8 mouse cellular contexts compared by ENCODE assay signal in the genomic region with DNA sequence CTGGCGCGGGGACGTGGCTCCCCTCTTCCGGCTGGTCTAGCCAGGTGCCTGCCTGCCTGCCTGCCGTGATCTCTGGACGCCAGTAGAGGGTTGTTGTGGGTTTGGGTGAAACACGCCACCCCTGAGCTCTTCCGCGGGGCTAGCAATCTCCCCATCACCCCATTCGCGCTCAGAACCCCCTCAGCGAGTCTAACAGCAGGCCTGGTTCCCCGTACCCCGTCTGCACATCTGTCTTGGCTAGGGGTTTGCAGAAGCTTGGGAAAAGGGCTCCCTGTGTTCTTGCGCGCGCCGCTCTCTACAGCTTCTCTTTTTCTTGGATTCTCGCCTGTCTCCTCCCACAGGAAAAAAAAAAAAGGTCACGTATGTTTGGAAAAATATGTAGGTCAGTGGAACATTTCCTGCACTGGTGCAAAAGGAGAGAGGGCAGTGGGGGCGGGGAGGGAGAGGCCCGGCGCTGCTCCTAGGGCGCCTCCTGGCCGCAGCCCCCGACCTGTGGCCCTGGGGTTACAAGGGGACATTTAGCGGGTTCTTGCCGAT. TPM values are rescaled to one million over a fixed set of nuclear protein-coding genes. Genes with fewer than 3 reads are reported as not detected.
DNase-seq lines count a peak whose midpoint lies in the region; ATAC-seq and TF ChIP-seq lines count a peak whose summit lies in the region.

No protein-coding gene starts in this region.

- H3K4me2 ChIP-seq in midbrain, embryonic 13.5 days (replicated peaks): peak overlapping the region; percentile 99
- H3K4me2 ChIP-seq in stomach, embryonic 16.5 days (ENCODE audit: low read depth, low read length): peak overlapping the region; percentile 100

- peak; percentile 54 for DNase-seq in adrenal gland, adult 8-10 months
- DNase-seq in gastrocnemius, postnatal 36 days: peak; percentile 32 to 36
- DNase-seq in induced T-regulatory cell, adult 2 months (ENCODE audit: low read depth): peak; percentile 52
- peak; percentile 41 for DNase-seq in limb, embryonic 10.5 days (ENCODE audit: low spot score)
- no peak for DNase-seq in c-Kit-positive CD71-positive TER-119-positive erythroid progenitor cells, embryonic 14.5 days (ENCODE audit: low spot score)

- WGBS in limb, embryonic 10.5 days: 2% methylated on average over 28 of the region's 28 CpGs
- 1% methylated on average over 28 of the region's 28 CpGs for WGBS in midbrain, embryonic 13.5 days
- 3% methylated on average over 28 of the region's 28 CpGs for WGBS in stomach, embryonic 16.5 days

- TF ChIP-seq POLR2A in cortical plate, adult 2 months (IDR thresholded peaks at IDR 0.05; ENCODE audit: extremely low read depth, insufficient read depth, low read length): no peak

- H3K9ac ChIP-seq in midbrain, embryonic 13.5 days (replicated peaks): peak overlapping the region; percentile 71
- H3K9ac ChIP-seq in stomach, embryonic 16.5 days (ENCODE audit: low read length): peak overlapping the region; percentile 89

- TF ChIP-seq CTCF in cortical plate, adult 2 months (IDR thresholded peaks at IDR 0.05; ENCODE audit: extremely low read depth, insufficient read depth, low read length): no peak

- peak overlapping the region; percentile 94 for H3K4me3 ChIP-seq in cortical plate, adult 2 months (ENCODE audit: insufficient read depth, low read length)
- peak overlapping the region; percentile 74 for H3K4me3 ChIP-seq in limb, embryonic 10.5 days
- H3K4me3 ChIP-seq in midbrain, embryonic 13.5 days (replicated peaks): peak overlapping the region; percentile 76
- peak overlapping the region; percentile 78 for H3K4me3 ChIP-seq in stomach, embryonic 16.5 days (replicated peaks; ENCODE audit: low read length)

- 0 out of 2 replicates have a peak, but pooled peaks have one; percentile 24 for ATAC-seq in midbrain, embryonic 13.5 days
- ATAC-seq in stomach, embryonic 16.5 days (ENCODE audit: insufficient read depth, low FRiP score): peak; percentile 45; the same call in 1 of the 2 replicates

- no peaks in the 10 kb centered on the region for H3K9me3 ChIP-seq in limb, embryonic 10.5 days (replicated peaks)
- no peaks in the 10 kb centered on the region for H3K9me3 ChIP-seq in midbrain, embryonic 13.5 days
- no peaks in the 10 kb centered on the region for H3K9me3 ChIP-seq in stomach, embryonic 16.5 days (replicated peaks; ENCODE audit: control insufficient read depth, low read length)

- H3K36me3 ChIP-seq in limb, embryonic 10.5 days: no peaks in the 10 kb centered on the region
- no peaks in the 10 kb centered on the region for H3K36me3 ChIP-seq in midbrain, embryonic 13.5 days
- H3K36me3 ChIP-seq in stomach, embryonic 16.5 days (ENCODE audit: control insufficient read depth, insufficient read depth, low read length): no peaks in the 10 kb centered on the region

- peak overlapping the region; percentile 91 for H3K27ac ChIP-seq in cortical plate, adult 2 months (ENCODE audit: insufficient read depth, low read length)
- H3K27ac ChIP-seq in limb, embryonic 10.5 days: no peak overlapping the region
- no peak overlapping the region for H3K27ac ChIP-seq in midbrain, embryonic 13.5 days
- H3K27ac ChIP-seq in stomach, embryonic 16.5 days (ENCODE audit: low read length): peak overlapping the region; percentile 77

- H3K27me3 ChIP-seq in limb, embryonic 10.5 days (ENCODE audit: low read depth, poor library complexity, severe bottlenecking): peaks cover 73% of the 10 kb centered on the region
- peaks cover 63% of the 10 kb centered on the region for H3K27me3 ChIP-seq in midbrain, embryonic 13.5 days
- peaks cover 11% of the 10 kb centered on the region for H3K27me3 ChIP-seq in stomach, embryonic 16.5 days (ENCODE audit: control insufficient read depth, insufficient read depth, low read length)

- no peaks in the 10 kb centered on the region; the same call in 1 of the 2 replicates for H3K4me1 ChIP-seq in cortical plate, adult 2 months (ENCODE audit: control insufficient read depth, insufficient read depth, low read length)
- peaks cover 29% of the 10 kb centered on the region for H3K4me1 ChIP-seq in limb, embryonic 10.5 days
- H3K4me1 ChIP-seq in midbrain, embryonic 13.5 days (replicated peaks): peaks cover 21% of the 10 kb centered on the region
- peaks cover 18% of the 10 kb centered on the region for H3K4me1 ChIP-seq in stomach, embryonic 16.5 days (ENCODE audit: control insufficient read depth, insufficient read depth, low read length)

- intact Hi-C loops in gastrocnemius, postnatal 36 days (cut with DNase I): loop anchor here (5.0 to 10.0 kb wide), 2 partner anchors 180 to 332 kb away; no protein-coding TSS in a partner anchor

RNA-seq across cellular contexts. Expression of a gene that starts 1.0 kb away (rescaled TPM):
- 1 to 10 TPM in 3 of 4 experiments, under 1 TPM in 1; 0.80 to 1.5 (median 1.3) TPM for total RNA-seq in adrenal gland, adult 8-10 months (2022)
- polyA plus RNA-seq in cortical plate, adult 2 months (2012; rRNA removed): 21.9 and 22.9 TPM in 2 replicates
- under 1 TPM; 0.54 to 0.96 TPM for total RNA-seq in gastrocnemius, postnatal 36 days (2021)
- 0.15 TPM in 1 of 2 replicates, not detected in the other for polyA plus RNA-seq in limb, embryonic 10.5 days (2016; fragmentation: Nextera tagmentation; extraction: Ambion mirVana)
- 0.15 and 0.46 TPM in 2 replicates for polyA plus RNA-seq in midbrain, embryonic 13.5 days (2015; fragmentation: Nextera tagmentation; extraction: Ambion mirVana)
- 1.8 and 2.7 TPM in 2 replicates for polyA plus RNA-seq in stomach, embryonic 16.5 days (2015; fragmentation: Nextera tagmentation; extraction: Ambion mirVana)

Comparison
In these comparisons a context has a peak if more than half of its experiments do, and no peak if none do; other contexts are left out.
1. H3K27ac ChIP-seq: peak in cortical plate, adult 2 months (single experiment) and stomach, embryonic 16.5 days (single experiment); none in limb, embryonic 10.5 days (single experiment) and midbrain, embryonic 13.5 days (single experiment).
2. Peak in every context shown above with its lines, with median percentiles within 50 percentile points of each other: H3K4me3 ChIP-seq.